ENCODE assay signal across 21 mouse cellular contexts in the genomic region with DNA sequence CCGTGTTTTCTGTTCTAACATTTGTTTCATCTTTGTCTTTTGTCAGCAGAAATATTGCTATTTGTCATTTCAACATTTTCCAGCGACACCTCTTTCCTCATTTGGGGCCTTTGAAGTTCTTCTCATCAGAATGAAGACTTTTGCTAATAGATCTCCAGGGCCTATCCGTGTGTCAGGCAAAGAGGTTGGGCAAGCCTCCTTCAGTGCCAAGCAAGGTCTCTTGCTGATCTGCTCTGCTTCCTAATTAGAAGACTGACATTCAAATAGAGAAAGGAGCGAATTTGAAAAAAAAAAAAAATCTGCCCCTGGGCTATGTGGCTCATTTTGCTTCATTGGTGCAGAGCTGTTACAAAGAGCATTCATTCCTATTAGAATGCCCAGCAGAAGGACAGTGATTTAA. TPM values are rescaled to one million over a fixed set of nuclear protein-coding genes. Genes with fewer than 3 reads are reported as not detected.
"Had no signal": no experiment of that assay in that cellular context is flagged by ENCODE, and none has a peak within 500 bp of the region (broad histone marks: within the 10 kb centered on the region; RNA-seq: fewer than 3 reads in every experiment).

No protein-coding gene starts in this region.

- H3K27ac ChIP-seq: limb, embryonic 10.5 days; limb, embryonic 13.5 days; liver, embryonic 12.5 days; liver, embryonic 15.5 days; lung, embryonic 15.5 days; midbrain, embryonic 12.5 days had no signal

- H3K9me3 ChIP-seq: limb, embryonic 10.5 days; liver, embryonic 12.5 days; liver, embryonic 15.5 days; lung, embryonic 15.5 days; megakaryocyte, embryonic 14.5 days; midbrain, embryonic 12.5 days had no signal

- DNase-seq: kidney, adult 18-20 months; kidney, adult 9 months; kidney, postnatal 14 days; kidney, postnatal 4 days; liver; lung, adult 18-20 months; lung, postnatal 10 days; lung, postnatal 36 days; right cerebral cortex, postnatal 25 days; thymus, adult 2 months; thymus, postnatal 14 days had no signal

- ATAC-seq: inflammation-experienced regulatory T-cells, adult 6 months; intestine, embryonic 16.5 days; liver, embryonic 12.5 days had no signal

- H3K9ac ChIP-seq: limb, embryonic 13.5 days; liver, embryonic 12.5 days; liver, embryonic 15.5 days; lung, embryonic 15.5 days; midbrain, embryonic 12.5 days had no signal

- H3K4me1 ChIP-seq: limb, embryonic 10.5 days; limb, embryonic 13.5 days; liver, embryonic 12.5 days; liver, embryonic 15.5 days; lung, embryonic 15.5 days; megakaryocyte, embryonic 14.5 days; midbrain, embryonic 12.5 days had no signal

- H3K4me3 ChIP-seq: limb, embryonic 10.5 days; limb, embryonic 13.5 days; liver, embryonic 12.5 days; liver, embryonic 15.5 days; lung, embryonic 15.5 days; megakaryocyte, embryonic 14.5 days; midbrain, embryonic 12.5 days had no signal

- H3K27me3 ChIP-seq: limb, embryonic 13.5 days; liver, embryonic 12.5 days; liver, embryonic 15.5 days; lung, embryonic 15.5 days; megakaryocyte, embryonic 14.5 days; midbrain, embryonic 12.5 days had no signal

- H3K4me2 ChIP-seq: limb, embryonic 13.5 days; liver, embryonic 12.5 days; liver, embryonic 15.5 days; lung, embryonic 15.5 days; midbrain, embryonic 12.5 days had no signal

- H3K36me3 ChIP-seq: limb, embryonic 10.5 days; limb, embryonic 13.5 days; liver, embryonic 12.5 days; liver, embryonic 15.5 days; lung, embryonic 15.5 days; midbrain, embryonic 12.5 days had no signal

RNA-seq across cellular contexts. Expression of gene Serpinb8, which starts 32.2 kb away (rescaled TPM):
- polyA plus RNA-seq: neural tube, embryonic 14.5 days had no signal
